Mouse (Mus musculus) thymus, postnatal 36 days (tissue): ENCODE results near the gene Fbxl21.

ENCODE experiments used
- DNase-seq, 2 experiments: peaks; one replicate each; pipeline ENCODE4 v3.0.0; 2022; ENCODE audit warnings: mixed read lengths in 2 of 2

The Fbxl21 gene

GRCm38 (mm10) chr13:56586046-56586445 lies 63.8 kb downstream of the Fbxl21 start:
- no peak for DNase-seq
